Mouse (Mus musculus) stomach, postnatal 0 days (tissue): ENCODE measurements at regions not wholly inside any gene's neighbourhood (a gene's known extent, or its start where the extent isn't known, plus 50 kb on each side); places are given as distances from the start of the nearest gene placed in this dataset.
A peak's percentile ranks its signal among the peaks of the same experiment; 100 is the strongest.

Source experiments
- ATAC-seq: fragments of 200-750 bp; cut with Nextera tagmentation; 2 replicates; pipeline ENCODE4 v1.8.0; 2017; ENCODE audit not compliant: low FRiP score, low TSS enrichment
- DNase-seq: peaks from one replicate; pipeline ENCODE4 v3.0.0-alpha.2; 2016; ENCODE audit warnings: low spot score
- H3K27ac ChIP-seq: fragments of 300-500 bp; sonication (generic); replicated peaks from 2 replicates; pipeline ENCODE4 v1.5.1; 2014; ENCODE audit warnings: mild to moderate bottlenecking, control low read depth
- H3K27me3 ChIP-seq: fragments of 300-500 bp; sonication (generic); 2 replicates; pipeline ENCODE4 v1.6.1; 2014; ENCODE audit warnings: low read length; ENCODE audit not compliant: control insufficient read depth, insufficient read depth
- H3K36me3 ChIP-seq: fragments of 300-500 bp; sonication (generic); 2 replicates; pipeline ENCODE4 v1.6.1; 2014; ENCODE audit warnings: low read length, mixed read lengths; ENCODE audit not compliant: control insufficient read depth, insufficient read depth
- H3K4me1 ChIP-seq: fragments of 300-500 bp; sonication (generic); replicated peaks from 2 replicates; pipeline ENCODE4 v1.6.1; 2014; ENCODE audit warnings: antibody characterized with exemption; ENCODE audit not compliant: control insufficient read depth, insufficient read depth
- H3K4me2 ChIP-seq: fragments of 300-500 bp; sonication (generic); replicated peaks from 2 replicates; pipeline ENCODE4 v1.6.1; 2014; ENCODE audit warnings: low read depth, mild to moderate bottlenecking, control low read depth, moderate library complexity
- H3K4me3 ChIP-seq: fragments of 300-500 bp; sonication (generic); 2 replicates; pipeline ENCODE4 v1.5.1; 2014; ENCODE audit warnings: low read depth, low read length, control low read depth
- H3K9ac ChIP-seq: fragments of 300-500 bp; sonication (generic); 2 replicates; pipeline ENCODE4 v1.6.1; 2014; ENCODE audit warnings: mild to moderate bottlenecking, low read length, control low read depth, mixed read lengths
- H3K9me3 ChIP-seq: fragments of 300-500 bp; sonication (generic); 2 replicates; pipeline ENCODE4 v1.6.1; 2016; ENCODE audit warnings: low read length; ENCODE audit not compliant: control insufficient read depth
- CTCF ChIP-seq: IDR thresholded peaks from 2 replicates; pipeline ENCODE4 v1.5.1; 2016; ENCODE audit warnings: antibody characterized with exemption, low read depth, mild to moderate bottlenecking, moderate library complexity
- EP300 ChIP-seq: optimal IDR thresholded peaks from 2 replicates; pipeline ENCODE3; 2016; ENCODE audit warnings: antibody characterized with exemption
- WGBS: fragments of 180-500 bp; shearing (Covaris S2); extraction: QIAGEN DNeasy Blood & Tissue Kit; methylation state at CpG from one replicate; pipeline ENCODE4 v1.1.7; 2014; 5-methylcytosine and 5-hydroxymethylcytosine counted together

DNA sequence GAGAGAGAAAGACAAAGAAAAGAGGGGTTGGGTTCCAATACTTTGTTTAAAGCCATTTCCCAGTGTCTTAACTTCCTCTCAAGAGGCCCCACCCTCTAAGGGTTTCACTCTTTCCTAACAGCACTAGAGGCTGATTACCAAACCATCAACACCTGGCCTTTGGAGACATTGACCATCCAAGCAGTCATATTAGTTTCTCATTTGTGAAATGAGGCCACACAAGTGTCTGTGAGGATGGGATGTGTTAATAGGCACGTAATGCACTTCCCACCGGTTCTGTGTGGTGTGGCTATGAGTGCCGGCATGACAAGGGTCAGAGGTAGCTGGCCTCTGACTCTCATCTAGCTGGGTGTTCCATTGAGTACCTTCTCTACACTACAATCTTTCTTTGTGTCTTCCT is 59.2 kb downstream of the Calml3 start:
- H3K27ac ChIP-seq, result no peak overlapping the region
- H3K36me3 ChIP-seq, result no peaks in the 10 kb centered on the region
- H3K4me3 ChIP-seq, result no peak overlapping the region
- H3K9me3 ChIP-seq, result no peaks in the 10 kb centered on the region
- H3K27me3 ChIP-seq, result no peaks in the 10 kb centered on the region
- no peak for TF ChIP-seq CTCF
- TF ChIP-seq EP300, result no peak
- 72% methylated on average over 3 of the region's 3 CpGs for WGBS
- peaks cover 10% of the 10 kb centered on the region for H3K4me1 ChIP-seq
- H3K9ac ChIP-seq, result no peak overlapping the region
- H3K4me2 ChIP-seq, result no peak overlapping the region
- ATAC-seq (no peak), DNase-seq (no peak)

DNA sequence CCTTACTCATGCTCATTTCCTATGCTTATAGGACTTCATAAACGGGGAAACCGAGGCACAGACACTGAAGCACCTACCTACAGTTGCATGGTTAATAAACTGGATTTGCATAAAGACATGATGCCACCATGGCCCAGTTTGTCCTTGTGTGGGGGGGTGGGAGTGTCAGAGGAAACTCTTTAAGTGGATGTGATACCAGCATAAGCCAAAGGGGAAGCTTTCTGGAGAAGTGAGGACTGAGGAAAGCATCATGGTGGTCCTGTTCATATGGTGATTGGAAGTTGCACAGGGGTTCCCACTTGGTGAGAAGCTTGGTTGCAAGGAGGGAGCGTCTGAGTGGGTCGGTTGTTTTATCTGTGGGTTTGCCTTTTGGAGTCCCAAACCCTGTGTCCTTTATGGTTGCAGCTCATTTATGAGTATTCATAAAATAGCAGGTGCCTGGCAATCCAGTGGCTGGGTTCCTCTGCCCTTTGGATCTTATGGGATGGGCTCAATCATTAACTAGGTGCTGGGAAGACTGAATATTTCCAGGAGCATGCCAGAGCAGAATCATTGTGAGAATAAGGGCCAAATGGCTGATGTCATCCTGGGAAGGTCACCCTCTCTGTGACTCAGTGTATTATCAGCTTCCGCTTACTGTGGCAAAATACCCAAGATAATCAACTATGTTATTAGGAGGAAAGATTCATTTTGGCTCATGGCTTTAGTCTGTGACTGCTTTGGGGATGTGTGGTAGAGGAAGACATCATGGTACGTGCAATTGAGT is 60.2 kb downstream of the Calml3 start:
- DNase-seq (peak; percentile 60), ATAC-seq (peak; percentile 90)
- WGBS, result 78% methylated on average over 6 of the region's 6 CpGs
- TF ChIP-seq EP300, result no peak
- TF ChIP-seq CTCF, result no peak
- Histone ChIP-seq H3K27me3 (no peaks in the 10 kb centered on the region), H3K27ac (peak overlapping the region; percentile 65), H3K9ac (no peak overlapping the region), H3K36me3 (no peaks in the 10 kb centered on the region), H3K9me3 (no peaks in the 10 kb centered on the region), H3K4me3 (no peak overlapping the region), H3K4me1 (peaks cover 8% of the 10 kb centered on the region), H3K4me2 (no peak overlapping the region)

DNA sequence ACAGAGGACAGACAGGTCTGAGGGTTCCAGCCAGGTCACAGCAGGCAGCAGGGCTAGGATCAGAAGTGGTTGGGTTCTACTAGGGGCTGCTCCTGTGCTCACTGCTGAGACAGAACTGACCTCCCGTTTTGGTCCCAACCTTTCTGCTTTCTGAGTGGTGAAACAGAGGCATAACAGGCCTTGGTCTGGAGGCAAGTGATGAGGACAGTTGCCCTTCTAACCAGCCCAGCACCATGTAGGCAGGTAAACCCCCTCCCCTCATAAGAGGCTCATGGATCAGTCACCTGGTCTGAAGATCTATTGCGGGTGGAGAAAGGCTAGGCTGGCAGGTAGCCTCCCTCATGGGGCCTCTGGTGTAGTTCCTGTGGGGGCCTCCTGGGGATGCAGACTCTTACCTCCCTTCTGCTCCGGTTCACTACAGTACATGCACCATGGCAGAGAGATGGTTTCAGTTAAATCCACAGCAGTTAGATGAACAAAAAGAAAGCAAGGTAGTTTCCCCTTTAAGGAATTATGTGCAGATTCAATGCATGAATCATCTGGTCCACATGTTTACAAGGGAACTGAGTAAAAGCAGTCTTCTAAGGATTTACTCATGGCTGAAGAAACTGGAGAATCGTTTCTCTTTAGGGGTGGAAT is 61.2 kb downstream of the Calml3 start:
- ATAC-seq, result peak; percentile 53; the same call in 1 of the 2 replicates
- H3K4me3 ChIP-seq, result no peak overlapping the region
- peaks cover 8% of the 10 kb centered on the region for H3K4me1 ChIP-seq
- peak overlapping the region; percentile 65 for H3K27ac ChIP-seq
- no peak overlapping the region for H3K9ac ChIP-seq
- H3K27me3 ChIP-seq, result no peaks in the 10 kb centered on the region
- WGBS, result 13% methylated on average over 4 of the region's 4 CpGs
- H3K36me3 ChIP-seq, result no peaks in the 10 kb centered on the region
- TF ChIP-seq CTCF (peak; percentile 35), EP300 (no peak)
- no peaks in the 10 kb centered on the region for H3K9me3 ChIP-seq
- no peak overlapping the region for H3K4me2 ChIP-seq
- no peak for DNase-seq

DNA sequence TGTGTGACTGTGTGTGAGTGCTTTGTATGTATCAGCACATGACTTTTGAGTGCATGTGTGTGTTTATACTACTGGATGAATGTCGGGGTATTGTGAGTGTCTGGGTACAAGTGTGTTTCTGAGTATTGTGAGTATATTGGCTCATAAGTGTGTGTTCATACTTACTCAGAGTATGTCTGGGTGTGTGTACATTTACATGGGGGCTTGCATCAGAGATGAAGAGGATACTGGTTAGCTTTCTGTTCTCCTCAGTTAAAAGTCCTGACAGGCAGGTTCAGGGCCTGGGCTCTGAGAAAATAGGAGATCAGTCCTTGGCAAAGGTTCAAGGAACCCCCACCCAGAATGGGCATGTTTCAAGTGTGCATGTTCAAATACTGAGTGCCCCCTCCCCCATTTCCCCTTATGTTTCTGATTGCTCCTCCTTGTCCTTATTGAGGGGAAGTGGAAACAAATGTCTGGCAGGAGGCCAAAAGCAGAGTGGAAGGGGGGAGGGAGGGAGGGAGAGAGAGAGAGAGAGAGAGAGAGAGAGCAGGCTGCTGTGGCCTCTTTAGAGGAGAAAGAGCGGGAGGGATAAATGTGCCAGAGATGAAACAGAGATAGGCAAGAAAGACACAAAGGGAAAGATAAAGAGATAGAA is 61.9 kb downstream of the Calml3 start:
- TF ChIP-seq EP300 (no peak), CTCF (no peak)
- peak; percentile 36 for DNase-seq
- no peak for ATAC-seq
- Histone ChIP-seq H3K9ac (no peak overlapping the region), H3K4me2 (no peak overlapping the region), H3K4me1 (peaks cover 8% of the 10 kb centered on the region), H3K27me3 (no peaks in the 10 kb centered on the region), H3K9me3 (no peaks in the 10 kb centered on the region), H3K4me3 (no peak overlapping the region), H3K27ac (peak overlapping the region; percentile 65; the same call in 1 of the 2 replicates), H3K36me3 (no peaks in the 10 kb centered on the region)
- 37% methylated on average over 2 of the region's 2 CpGs for WGBS

DNA sequence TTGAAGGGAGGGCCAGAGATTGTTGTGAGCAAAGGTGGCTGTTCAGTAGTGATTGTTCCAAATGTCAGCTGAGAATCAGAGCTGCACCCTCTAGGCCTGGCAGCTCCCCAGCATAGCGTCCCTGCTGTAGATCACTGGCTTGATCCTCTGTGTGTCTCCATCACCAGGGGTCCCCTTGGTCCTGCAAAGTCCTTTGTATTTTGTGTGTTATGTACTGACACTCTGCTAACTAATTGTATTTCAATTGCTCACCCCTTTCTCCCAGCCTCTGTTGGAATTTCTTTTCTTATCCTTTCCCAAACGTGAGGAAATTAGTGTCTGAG is 73.5 kb downstream of the Calml3 start:
- DNase-seq, result no peak
- no peaks in the 10 kb centered on the region; the same call in 1 of the 2 replicates for H3K4me1 ChIP-seq
- no peak overlapping the region for H3K4me2 ChIP-seq
- no peak; the same call in 1 of the 2 replicates for ATAC-seq
- TF ChIP-seq EP300, result no peak
- no peak for TF ChIP-seq CTCF
- no peak overlapping the region for H3K4me3 ChIP-seq
- H3K9me3 ChIP-seq, result no peaks in the 10 kb centered on the region
- H3K27me3 ChIP-seq, result no peaks in the 10 kb centered on the region
- H3K36me3 ChIP-seq, result no peaks in the 10 kb centered on the region
- H3K27ac ChIP-seq, result peak overlapping the region; percentile 58
- no peak overlapping the region for H3K9ac ChIP-seq
- WGBS, result 19% methylated on average over 2 of the region's 2 CpGs
